ENCODE assay signal across 8 mouse cellular contexts in genomic region chr9:64397108-64397507, GRCm38 (mm10). TPM values are rescaled to one million over a fixed set of nuclear protein-coding genes. Genes with fewer than 3 reads are reported as not detected.
DNase-seq lines count a peak whose midpoint lies in the region; ATAC-seq and TF ChIP-seq lines count a peak whose summit lies in the region.

No protein-coding gene starts in this region.

- ATAC-seq in hematopoietic stem cell, adult 5-6 weeks (replicated peaks in 1 of 2; ENCODE audit: insufficient read depth in 1 of 2, low FRiP score in 2 of 2, low TSS enrichment in 1 of 2, low read depth in 1 of 2, poor library complexity in 2 of 2, severe bottlenecking in 2 of 2) = peak; percentile 25 to 49; a peak in 2 of 4 replicates

- TF ChIP-seq POLR2A in testis, adult 2 months (IDR thresholded peaks at IDR 0.05; ENCODE audit: control insufficient read depth, low read depth, low read length) = no peak

- peaks cover 10% of the 10 kb centered on the region for H3K4me1 ChIP-seq in testis, adult 2 months (ENCODE audit: control insufficient read depth, insufficient read depth, low read length)

- no peak overlapping the region for H3K27ac ChIP-seq in testis, adult 2 months (ENCODE audit: control insufficient read depth, insufficient read depth, low read depth, low read length)

- no peak overlapping the region for H3K4me3 ChIP-seq in testis, adult 2 months (ENCODE audit: control insufficient read depth, low read depth, low read length)

- H3K36me3 ChIP-seq in testis, adult 2 months (ENCODE audit: control insufficient read depth, insufficient read depth, low read length) = no peaks in the 10 kb centered on the region

- intact Hi-C loops in gastrocnemius, postnatal 36 days (cut with DNase I) = no loop called here
- intact Hi-C loops in gastrocnemius, postnatal 14 days (cut with DNase I; ENCODE audit: low total_unique reads) = no loop called here

- peak; percentile 20 for DNase-seq in gastrocnemius, postnatal 10 days
- DNase-seq in gastrocnemius, postnatal 36 days = no peak
- DNase-seq in testis, postnatal 14 days (ENCODE audit: low spot score) = no peak
- peak; percentile 43 for DNase-seq in mesoderm, embryonic 11.5 days (ENCODE audit: low read depth, low spot score)
- no peak for DNase-seq in urinary bladder, adult 18-20 months (ENCODE audit: low spot score in 2 of 2)
- DNase-seq in gastrocnemius, postnatal 14 days = no peak

- no peaks in the 10 kb centered on the region for H3K27me3 ChIP-seq in testis, adult 2 months (ENCODE audit: control insufficient read depth, insufficient read depth, low read length)

- peak; percentile 43; the same call in 1 of the 2 replicates for TF ChIP-seq CTCF in testis, adult 2 months (IDR thresholded peaks at IDR 0.05; ENCODE audit: control insufficient read depth, insufficient read depth, insufficient replicate concordance, low read depth, low read length)

RNA-seq across cellular contexts. Expression of gene Megf11, which starts 11.7 kb away (rescaled TPM):
- 1 to 10 TPM in 1 of 2 experiments, under 1 TPM in 1; 0.38 to 1.5 TPM for total RNA-seq in gastrocnemius, postnatal 10 days (2021)
- under 1 TPM; 0.31 to 0.35 TPM for total RNA-seq in gastrocnemius, postnatal 36 days (2021)
- 0.30 TPM in 2 replicates for polyA plus RNA-seq in testis, adult 2 months (2012; rRNA removed)
- total RNA-seq in hematopoietic stem cell, adult 5-6 weeks (2017) = 0.25 TPM in 1 of 2 replicates, not detected in the other
- total RNA-seq in gastrocnemius, postnatal 14 days (2021) = under 1 TPM; 0.27 to 0.31 TPM

RNA-seq across cellular contexts. Expression of gene Dis3l, which starts 56.0 kb away (rescaled TPM):
- 10 to 100 TPM; 12.6 to 16.7 TPM for total RNA-seq in gastrocnemius, postnatal 10 days (2021)
- total RNA-seq in gastrocnemius, postnatal 36 days (2021) = 10 to 100 TPM; 20.4 to 21.0 TPM
- polyA plus RNA-seq in testis, adult 2 months (2012; rRNA removed) = 94.9 and 99.3 TPM in 2 replicates
- total RNA-seq in hematopoietic stem cell, adult 5-6 weeks (2017) = 17.9 and 24.9 TPM in 2 replicates
- 10 to 100 TPM; 13.0 to 13.4 TPM for total RNA-seq in gastrocnemius, postnatal 14 days (2021)

Comparison
In these comparisons a context has a peak if more than half of its experiments do, and no peak if none do; other contexts are left out.
1. DNase-seq: peak in gastrocnemius, postnatal 10 days (single experiment) and mesoderm, embryonic 11.5 days (single experiment); none in gastrocnemius, postnatal 36 days (0 of 2), testis, postnatal 14 days (single experiment), urinary bladder, adult 18-20 months (0 of 2) and gastrocnemius, postnatal 14 days (single experiment).